Mouse (Mus musculus): ENCODE measurements around the gene Epm2aip1.

Gene Epm2aip1

GRCm38 (mm10) chr9:111324881-111325280 is 53.2 kb downstream of the Epm2aip1 start:
- DNase-seq (ENCODE audit: extremely low read depth, insufficient read length, low spot score): no peak

All from 3134 (cell line).